Mouse (Mus musculus) G1E (cell line): ENCODE results near the gene Plod3.

ENCODE experiments used
- CTCF ChIP-seq: IDR thresholded peaks from 2 replicates; pipeline ENCODE4 v1.5.1; 2012; ENCODE audit warnings: low read depth, low read length, inconsistent platforms, mixed read lengths
- GATA1 ChIP-seq: IDR thresholded peaks from 2 replicates; pipeline ENCODE4 v1.6.1; 2012; ENCODE audit warnings: borderline replicate concordance, low read length, inconsistent platforms, mixed read lengths
- POLR2AphosphoS5 ChIP-seq: IDR thresholded peaks from 2 replicates; pipeline ENCODE4 v1.6.1; 2012; ENCODE audit warnings: low read depth, low read length, inconsistent platforms; ENCODE audit not compliant: insufficient replicate concordance
- TAL1 ChIP-seq: conservative IDR thresholded peaks from 2 replicates; pipeline ENCODE4 v1.6.1; 2012; ENCODE audit warnings: low read depth, low read length, inconsistent platforms, mixed read lengths

DNA sequence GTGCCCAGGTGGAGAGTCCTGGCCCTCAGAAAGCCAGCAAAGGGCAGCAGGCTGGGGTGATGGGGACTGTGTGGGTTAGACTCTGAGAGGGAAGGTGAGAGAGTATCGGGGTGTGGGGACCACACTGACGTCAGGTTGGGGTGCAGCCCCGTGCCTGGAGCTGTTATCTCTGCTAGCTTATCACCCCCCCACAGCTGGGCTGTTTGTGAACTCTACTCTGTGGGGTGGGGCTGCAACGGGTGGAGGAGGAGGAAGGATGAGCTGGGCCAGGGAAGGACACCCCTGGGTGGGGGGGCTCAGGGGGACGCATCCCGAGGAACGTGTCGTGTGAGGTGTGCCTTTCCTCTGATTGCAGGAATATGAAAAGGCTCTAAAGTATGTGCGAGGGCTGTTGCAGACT is 21.6 kb upstream of the Plod3 start:
- no peak for TF ChIP-seq CTCF
- TF ChIP-seq GATA1, result no peak
- peak; percentile 71; the same call in 1 of the 2 replicates for TF ChIP-seq TAL1
- no peak for TF ChIP-seq POLR2AphosphoS5
